Mouse (Mus musculus) right cerebral cortex, adult 2 months (tissue): ENCODE data around the gene A930033H14Rik.

Source experiments
- DNase-seq, 2 experiments: peaks; one replicate each; pipeline ENCODE4 v3.0.0; 2021 to 2022; ENCODE audit warnings: low spot score in 2 of 2

The A930033H14Rik gene

GRCm38 (mm10) chr10:69193721-69194120 is 19.2 kb downstream of the A930033H14Rik start:
- DNase-seq = no peak

- DNase-seq = no peak
These were observed 20.6 kb downstream of the A930033H14Rik start for GRCm38 (mm10) chr10:69192266-69192665.

GRCm38 (mm10) chr10:69190434-69191160 is 22.3 kb downstream of the A930033H14Rik start:
- DNase-seq = no peak

GRCm38 (mm10) chr10:69187773-69188443 is 25.0 kb downstream of the A930033H14Rik start:
- DNase-seq = no peak

- DNase-seq = peak; percentile 68 to 74
These were observed 26.7 kb downstream of the A930033H14Rik start for GRCm38 (mm10) chr10:69185894-69186893.

GRCm38 (mm10) chr10:69185431-69185830 is 27.5 kb downstream of the A930033H14Rik start:
- DNase-seq = no peak

GRCm38 (mm10) chr10:69184903-69185302 is 28.0 kb downstream of the A930033H14Rik start:
- no peak for DNase-seq

- no peak for DNase-seq
These were observed 31.9 kb downstream of the A930033H14Rik start for GRCm38 (mm10) chr10:69180997-69181396.

- no peak for DNase-seq
These were observed 33.6 kb downstream of the A930033H14Rik start for GRCm38 (mm10) chr10:69179341-69179740.

GRCm38 (mm10) chr10:69176116-69176515 is 36.8 kb downstream of the A930033H14Rik start:
- DNase-seq = no peak

GRCm38 (mm10) chr10:69172412-69172811 is 40.5 kb downstream of the A930033H14Rik start:
- no peak for DNase-seq

GRCm38 (mm10) chr10:69166514-69166913 is 46.4 kb downstream of the A930033H14Rik start:
- no peak for DNase-seq

GRCm38 (mm10) chr10:69165847-69166246 is 47.1 kb downstream of the A930033H14Rik start:
- no peak for DNase-seq

GRCm38 (mm10) chr10:69165125-69165524 is 47.8 kb downstream of the A930033H14Rik start:
- DNase-seq = no peak

GRCm38 (mm10) chr10:69163216-69163615 is 49.7 kb downstream of the A930033H14Rik start:
- DNase-seq = no peak

- no peak for DNase-seq
These were observed 50.3 kb downstream of the A930033H14Rik start for GRCm38 (mm10) chr10:69162577-69162976.

GRCm38 (mm10) chr10:69161503-69161902 is 51.4 kb downstream of the A930033H14Rik start:
- no peak for DNase-seq

GRCm38 (mm10) chr10:69160877-69161276 is 52.0 kb downstream of the A930033H14Rik start:
- DNase-seq = no peak
